Mouse (Mus musculus) spleen, adult 2 months (tissue): ENCODE results near the gene Myo10. TPM values are rescaled to one million over a fixed set of nuclear protein-coding genes. Genes with fewer than 3 reads are reported as not detected.

Experiments used
- DNase-seq, 2 experiments: peaks; one replicate each; pipeline versions ENCODE4 v3.0.0 to v3.0.0-alpha.2; 2012 to 2021; ENCODE audit warnings: low spot score in 2 of 2, low read depth in 1 of 2
- H3K27ac ChIP-seq: fragments of 200-500 bp; 2 replicates; pipeline ENCODE4 v1.5.1; 2012; ENCODE audit warnings: low read length, inconsistent platforms; ENCODE audit not compliant: insufficient read depth
- H3K27me3 ChIP-seq: fragments of 200-500 bp; 2 replicates; pipeline ENCODE4 v1.6.1; 2012; ENCODE audit warnings: mild to moderate bottlenecking, moderate library complexity, low read length, inconsistent platforms; ENCODE audit not compliant: control insufficient read depth, insufficient read depth
- H3K36me3 ChIP-seq: fragments of 200-500 bp; 2 replicates; pipeline ENCODE4 v1.6.1; 2012; ENCODE audit warnings: mild to moderate bottlenecking, low read length, inconsistent platforms; ENCODE audit not compliant: control insufficient read depth, insufficient read depth
- H3K4me1 ChIP-seq: fragments of 200-500 bp; 2 replicates; pipeline ENCODE4 v1.6.1; 2011; ENCODE audit warnings: inconsistent platforms; ENCODE audit not compliant: control insufficient read depth, insufficient read depth, insufficient read length
- H3K4me3 ChIP-seq: fragments of 200-500 bp; 2 replicates; pipeline ENCODE4 v1.5.1; 2011; ENCODE audit warnings: mild to moderate bottlenecking, inconsistent platforms; ENCODE audit not compliant: insufficient read depth, insufficient read length; ENCODE audit errors: extremely low read depth
- CTCF ChIP-seq: fragments of 200-500 bp; IDR thresholded peaks from 2 replicates; pipeline ENCODE4 v1.5.1; 2011; ENCODE audit warnings: mild to moderate bottlenecking, inconsistent platforms; ENCODE audit not compliant: insufficient read depth, insufficient read length, insufficient replicate concordance; ENCODE audit errors: extremely low read depth
- POLR2A ChIP-seq: fragments of 200-500 bp; IDR thresholded peaks from 2 replicates; pipeline ENCODE4 v1.6.1; 2011; ENCODE audit warnings: low read depth, low read length, inconsistent platforms
- WGBS: fragments of 180-500 bp; shearing (Covaris S2); methylation state at CpG from one replicate; pipeline ENCODE4 v1.1.7; 2018; 5-methylcytosine and 5-hydroxymethylcytosine counted together
- polyA plus RNA-seq: library from polyadenylated mRNA; depleted of rRNA; stranded (reverse); fragments of >200 nt; gene quantifications from 2 replicates; pipeline ENCODE4 v1.2.3, GENCODE M21; 2012

The Myo10 gene
- polyA plus RNA-seq, 1 experiment: 14.6 TPM

GRCm38 (mm10) chr15:25608742-25609141 is 13.6 kb upstream of the Myo10 start:
- no peaks in the 10 kb centered on the region for H3K27me3 ChIP-seq
- H3K4me1 ChIP-seq: no peaks in the 10 kb centered on the region
- H3K4me3 ChIP-seq: no peak overlapping the region
- H3K36me3 ChIP-seq: no peaks in the 10 kb centered on the region
- DNase-seq: no peak
- no peak for TF ChIP-seq POLR2A
- no peak for TF ChIP-seq CTCF
- H3K27ac ChIP-seq: no peak overlapping the region
- WGBS: 72% methylated on average over 3 of the region's 3 CpGs

- H3K27ac ChIP-seq: no peak overlapping the region
- 76% methylated on average over 10 of the region's 10 CpGs for WGBS
- H3K4me1 ChIP-seq: no peaks in the 10 kb centered on the region
- H3K4me3 ChIP-seq: no peak overlapping the region
- no peak for DNase-seq
- TF ChIP-seq CTCF (no peak), POLR2A (no peak)
- no peaks in the 10 kb centered on the region for H3K27me3 ChIP-seq
- H3K36me3 ChIP-seq: no peaks in the 10 kb centered on the region
These were observed 13.1 kb upstream of the Myo10 start for GRCm38 (mm10) chr15:25609253-25609652.

GRCm38 (mm10) chr15:25611178-25611577 is 11.1 kb upstream of the Myo10 start:
- H3K27ac ChIP-seq: no peak overlapping the region
- H3K27me3 ChIP-seq: no peaks in the 10 kb centered on the region
- no peak for TF ChIP-seq POLR2A
- TF ChIP-seq CTCF: no peak
- no peaks in the 10 kb centered on the region for H3K4me1 ChIP-seq
- no peak overlapping the region for H3K4me3 ChIP-seq
- no peak for DNase-seq
- 81% methylated on average over 6 of the region's 6 CpGs for WGBS
- no peaks in the 10 kb centered on the region for H3K36me3 ChIP-seq

GRCm38 (mm10) chr15:25620560-25620959 is 1.8 kb upstream of the Myo10 start:
- H3K4me1 ChIP-seq: no peaks in the 10 kb centered on the region; the same call in 1 of the 2 replicates
- no peak for DNase-seq
- 81% methylated on average over 4 of the region's 4 CpGs for WGBS
- H3K27ac ChIP-seq: no peak overlapping the region
- H3K36me3 ChIP-seq: no peaks in the 10 kb centered on the region
- TF ChIP-seq CTCF (no peak), POLR2A (no peak)
- no peak overlapping the region for H3K4me3 ChIP-seq
- peaks cover 10% of the 10 kb centered on the region for H3K27me3 ChIP-seq

- H3K36me3 ChIP-seq: no peaks in the 10 kb centered on the region
- peak overlapping the region; percentile 37 for H3K27ac ChIP-seq
- H3K4me3 ChIP-seq: peak overlapping the region; percentile 76
- peaks cover 10% of the 10 kb centered on the region for H3K27me3 ChIP-seq
- WGBS: 19% methylated on average over 20 of the region's 20 CpGs
- DNase-seq: no peak
- TF ChIP-seq CTCF: no peak
- no peak for TF ChIP-seq POLR2A
- no peaks in the 10 kb centered on the region; the same call in 1 of the 2 replicates for H3K4me1 ChIP-seq
These were observed 750 bp upstream of the Myo10 start for GRCm38 (mm10) chr15:25621351-25622199.

GRCm38 (mm10) chr15:25622867-25623471 is 644 bp downstream of the Myo10 start:
- TF ChIP-seq POLR2A: no peak
- TF ChIP-seq CTCF: no peak
- H3K36me3 ChIP-seq: no peaks in the 10 kb centered on the region
- no peaks in the 10 kb centered on the region; the same call in 1 of the 2 replicates for H3K4me1 ChIP-seq
- DNase-seq: peak in 1 of 2 experiments; percentile 46
- H3K27ac ChIP-seq: peak overlapping the region; percentile 40
- H3K4me3 ChIP-seq: peak overlapping the region; percentile 76
- peaks cover 10% of the 10 kb centered on the region for H3K27me3 ChIP-seq
- WGBS: under 1% methylated on average over 61 of the region's 61 CpGs
